Mouse (Mus musculus) embryonic facial prominence, embryonic 13.5 days (tissue): ENCODE data around the gene Cyp2c54. TPM values are rescaled to one million over a fixed set of nuclear protein-coding genes. Genes with fewer than 3 reads are reported as not detected.
"Not testable (repeated sequence)": the region's sequence is repeated elsewhere in the genome, so short reads cannot be mapped to it uniquely, and the experiment has no call there.

Source experiments
- ATAC-seq: fragments of 200-750 bp; cut with Nextera tagmentation; 2 replicates; pipeline ENCODE4 v1.8.0; 2017; ENCODE audit warnings: low read depth; ENCODE audit not compliant: insufficient number of reproducible peaks, insufficient read depth, low FRiP score, low TSS enrichment
- H3K27ac ChIP-seq: fragments of 300-500 bp; sonication (generic); 2 replicates; pipeline ENCODE4 v1.5.1; 2015; ENCODE audit warnings: moderate library complexity, mild to moderate bottlenecking, inconsistent platforms
- H3K27me3 ChIP-seq: fragments of 300-500 bp; sonication (generic); 2 replicates; pipeline ENCODE4 v1.6.1; 2015; ENCODE audit warnings: mild to moderate bottlenecking, inconsistent platforms
- H3K36me3 ChIP-seq: fragments of 300-500 bp; sonication (generic); 2 replicates; pipeline ENCODE4 v1.6.1; 2015; ENCODE audit warnings: mild to moderate bottlenecking, inconsistent platforms
- H3K4me1 ChIP-seq: fragments of 300-500 bp; sonication (generic); 2 replicates; pipeline ENCODE4 v1.6.1; 2015; ENCODE audit warnings: inconsistent platforms
- H3K4me2 ChIP-seq: fragments of 300-500 bp; sonication (generic); 2 replicates; pipeline ENCODE4 v1.6.1; 2015; ENCODE audit warnings: moderate library complexity, mild to moderate bottlenecking, inconsistent platforms
- H3K4me3 ChIP-seq: fragments of 300-500 bp; sonication (generic); 2 replicates; pipeline ENCODE4 v1.5.1; 2015; ENCODE audit warnings: mild to moderate bottlenecking, inconsistent platforms
- H3K9ac ChIP-seq: fragments of 300-500 bp; sonication (generic); 2 replicates; pipeline ENCODE4 v1.6.1; 2015; ENCODE audit warnings: mild to moderate bottlenecking, inconsistent platforms
- H3K9me3 ChIP-seq: fragments of 300-500 bp; sonication (generic); 2 replicates; pipeline ENCODE4 v1.6.1; 2016; ENCODE audit warnings: inconsistent platforms
- WGBS: fragments of 180-500 bp; shearing (Covaris S2); methylation state at CpG from one replicate; pipeline ENCODE4 v1.1.7; 2015; ENCODE audit warnings: mixed read lengths; 5-methylcytosine and 5-hydroxymethylcytosine counted together
- polyA plus RNA-seq: library from polyadenylated mRNA; unstranded; fragments of >200 nt; fragmentation: Nextera tagmentation; extraction: Ambion mirVana; gene quantifications from 2 replicates; pipeline ENCODE4 v1.2.1, GENCODE M21; 2015

The Cyp2c54 gene
- not detected in 2 replicates for polyA plus RNA-seq

- no peaks in the 10 kb centered on the region for H3K9me3 ChIP-seq
- no peaks in the 10 kb centered on the region for H3K27me3 ChIP-seq
These were observed at the start of gene Cyp2c54 for GRCm38 (mm10) chr19:40073701-40074100. TSS of gene Cyp2c54 (minus strand) at chr19:40073827.

GRCm38 (mm10) chr19:40119624-40120023 is 46.0 kb upstream of the Cyp2c54 start:
- not testable (repeated sequence) for ATAC-seq, H3K27me3 ChIP-seq, H3K4me2 ChIP-seq, H3K36me3 ChIP-seq, H3K27ac ChIP-seq, H3K4me3 ChIP-seq, H3K9me3 ChIP-seq, H3K4me1 ChIP-seq, H3K9ac ChIP-seq
- WGBS = 76% methylated on average over 13 of the region's 13 CpGs

More at GRCm38 (mm10) chr19:40073701-40074100, at the start of gene Cyp2c54:
- Histone ChIP-seq H3K36me3 (no peaks in the 10 kb centered on the region), H3K27ac (no peak within 1 kb of the TSS), H3K4me1 (no peaks in the 10 kb centered on the region), H3K4me3 (no peak within 1 kb of the TSS), H3K4me2 (no peak within 1 kb of the TSS), H3K9ac (no peak within 1 kb of the TSS)
- ATAC-seq = no peak

GRCm38 (mm10) chr19:40091111-40091510 is 17.5 kb upstream of the Cyp2c54 start:
- Histone ChIP-seq H3K9ac (no peak overlapping the region), H3K4me3 (no peak overlapping the region), H3K36me3 (no peaks in the 10 kb centered on the region), H3K27me3 (no peaks in the 10 kb centered on the region), H3K27ac (no peak overlapping the region), H3K9me3 (no peaks in the 10 kb centered on the region), H3K4me2 (no peak overlapping the region), H3K4me1 (no peaks in the 10 kb centered on the region)
- no peak for ATAC-seq
- WGBS = 81% methylated on average over 3 of the region's 3 CpGs

- WGBS = 90% methylated on average over 1 of the region's 1 CpGs
- H3K27me3 ChIP-seq, H3K4me3 ChIP-seq, H3K27ac ChIP-seq, H3K9ac ChIP-seq, H3K4me1 ChIP-seq, H3K9me3 ChIP-seq, H3K4me2 ChIP-seq, ATAC-seq, H3K36me3 ChIP-seq: not testable (repeated sequence)
These were observed 15.8 kb upstream of the Cyp2c54 start, which contains the start of gene Cyp2c50 for GRCm38 (mm10) chr19:40089421-40089820. TSS of gene Cyp2c50 (plus strand) at chr19:40089688.

- Histone ChIP-seq H3K36me3 (no peaks in the 10 kb centered on the region), H3K9me3 (no peaks in the 10 kb centered on the region), H3K27ac (no peak overlapping the region), H3K9ac (no peak overlapping the region), H3K27me3 (no peaks in the 10 kb centered on the region), H3K4me3 (no peak overlapping the region), H3K4me1 (no peaks in the 10 kb centered on the region), H3K4me2 (no peak overlapping the region)
- WGBS = 89% methylated on average over 1 of the region's 1 CpGs
- ATAC-seq = no peak
These were observed 14.8 kb upstream of the Cyp2c54 start for GRCm38 (mm10) chr19:40088381-40088780.

GRCm38 (mm10) chr19:39992140-39992539 is 81.5 kb downstream of the Cyp2c54 start, which contains the start of gene Cyp2c37:
TSS of gene Cyp2c37 (plus strand) at chr19:39992424.
- not testable (repeated sequence) for H3K4me1 ChIP-seq, H3K27me3 ChIP-seq, H3K9me3 ChIP-seq, H3K9ac ChIP-seq, H3K4me2 ChIP-seq, H3K36me3 ChIP-seq, H3K27ac ChIP-seq, H3K4me3 ChIP-seq, ATAC-seq
- 100% methylated on average over 1 of the region's 1 CpGs for WGBS

- Histone ChIP-seq H3K36me3 (no peaks in the 10 kb centered on the region), H3K4me1 (no peaks in the 10 kb centered on the region), H3K4me2 (no peak overlapping the region), H3K27ac (no peak overlapping the region), H3K9me3 (no peaks in the 10 kb centered on the region), H3K27me3 (no peaks in the 10 kb centered on the region), H3K9ac (no peak overlapping the region), H3K4me3 (no peak overlapping the region)
- no peak for ATAC-seq
- WGBS = 80% methylated on average over 2 of the region's 2 CpGs
These were observed 84.2 kb downstream of the Cyp2c54 start for GRCm38 (mm10) chr19:39989471-39989870.

Other genes starting within 250 kb of the Cyp2c54 start
- gene Cyp2c69, start 187.0 kb downstream of the Cyp2c54 start, polyA plus RNA-seq = not detected in 2 replicates
- gene Cyp2c37, start 81.4 kb downstream of the Cyp2c54 start, polyA plus RNA-seq = not detected in 2 replicates
- not detected in 2 replicates for gene Cyp2c50, start 15.9 kb upstream of the Cyp2c54 start, polyA plus RNA-seq
- gene Cyp2c70, start 113.5 kb upstream of the Cyp2c54 start, polyA plus RNA-seq = 0.54 TPM in 1 of 2 replicates, not detected in the other
- 128 and 154 TPM in 2 replicates for gene Pdlim1, start 198.0 kb upstream of the Cyp2c54 start, polyA plus RNA-seq